Mouse (Mus musculus): ENCODE measurements around the gene Elmo1.

GRCm38 (mm10) chr13:20600246-20600645 lies 509.9 kb downstream of the Elmo1 start:
- no peak for TF ChIP-seq CTCF (IDR thresholded peaks at IDR 0.05; ENCODE audit: low read depth, low read length)
- no peak for TF ChIP-seq POLR2A (IDR thresholded peaks at IDR 0.05; ENCODE audit: insufficient read depth, low read length)
- peak; percentile 94 for TF ChIP-seq EP300 (IDR thresholded peaks at IDR 0.05; ENCODE audit: insufficient read depth, low read depth, low read length)

Measured in ES-Bruce4 (cell line).